Mouse (Mus musculus) gastrocnemius, postnatal 36 days (tissue): ENCODE results near the gene Tmed5. TPM values are rescaled to one million over a fixed set of nuclear protein-coding genes. Genes with fewer than 3 reads are reported as not detected.

ENCODE experiments used
- DNase-seq, 2 experiments: peaks; one replicate each; pipeline ENCODE4 v3.0.0; 2022
- intact Hi-C: fragments of 180-260 bp; cut with DNase I; formaldehyde crosslinking; loops from one replicate; pipeline ENCODE4 v1.15.1; 2025
- total RNA-seq, 2 experiments: library from RNA; stranded (reverse); gene quantifications; 2 replicates each; pipeline ENCODE4 v1.2.3; 2021

The Tmed5 gene
- total RNA-seq, 2 experiments from 2014 or later = 19.8 to 28.4 TPM

DNA sequence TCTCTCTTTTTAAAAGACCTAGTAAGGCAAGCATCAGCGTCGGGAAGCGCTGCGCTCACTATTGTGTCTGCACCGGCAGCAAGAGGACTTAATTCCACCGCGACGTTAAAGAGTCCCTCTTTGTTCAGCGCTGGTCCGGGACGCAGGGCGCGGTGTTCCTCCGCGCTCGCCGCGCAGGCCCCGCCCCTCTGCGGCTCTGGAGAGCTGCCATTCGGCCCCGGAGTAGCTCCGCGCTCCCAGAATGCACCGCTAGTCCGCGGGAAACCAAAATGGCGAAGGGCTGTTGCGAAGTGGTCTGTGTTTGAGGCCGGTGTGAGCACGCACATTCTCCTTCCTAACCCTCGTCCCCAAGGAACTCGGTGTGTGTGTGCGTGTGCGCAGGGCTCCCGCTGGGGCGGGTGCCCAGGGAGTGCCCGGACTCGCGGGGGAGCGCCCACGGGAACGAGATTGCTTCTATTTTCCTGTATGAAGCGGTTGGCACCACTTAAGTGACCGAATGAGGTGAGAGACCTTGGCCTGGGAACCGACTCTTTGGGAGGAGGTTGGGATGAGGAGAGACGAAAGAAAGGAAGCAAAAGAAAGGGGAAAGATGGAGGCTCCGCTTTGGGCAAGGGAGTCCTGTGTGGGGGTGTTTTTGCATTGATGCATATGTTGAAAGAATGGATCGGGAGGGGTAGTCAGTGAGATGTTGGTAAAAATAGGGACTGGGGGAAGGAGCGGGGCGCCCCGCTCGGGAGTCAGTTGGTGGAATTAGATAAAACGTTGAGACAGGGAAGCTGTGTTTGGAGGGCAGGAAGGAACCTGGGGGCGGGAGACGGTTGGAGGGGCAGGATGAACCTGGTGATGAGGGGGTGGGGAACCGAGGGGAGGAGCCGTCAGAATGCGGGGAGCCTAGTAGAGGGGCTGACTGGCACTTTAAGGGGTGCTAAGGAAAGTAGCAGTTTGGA lies 66.7 kb downstream of the Tmed5 start, which contains the start of gene Mtf2:
Gene Mtf2 (plus strand): TSS at position 210 of the 947 bp plus-strand sequence.
- intact Hi-C loops = no loop called here

DNA sequence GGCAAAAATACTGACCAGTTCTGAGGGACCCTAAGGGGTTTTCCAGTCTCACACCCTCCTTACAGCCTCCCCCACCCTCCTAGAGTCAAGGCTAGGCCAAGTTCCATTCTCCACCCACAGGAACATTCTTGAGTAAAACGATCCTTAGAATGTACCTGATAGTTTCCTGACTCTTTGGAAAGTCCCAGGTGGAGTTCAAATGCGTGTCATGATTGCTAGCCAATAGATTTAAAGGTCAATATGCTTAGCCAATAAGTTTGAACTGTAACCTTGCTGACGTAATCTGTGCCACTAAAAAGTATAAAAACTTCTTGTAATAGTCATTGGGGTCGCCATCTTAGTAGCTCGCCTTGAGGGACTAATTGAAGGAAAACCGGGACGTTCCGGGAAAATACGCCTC lies 72.0 kb downstream of the Tmed5 start:
- DNase-seq = no peak
- intact Hi-C loops = no loop called here

More for the DNA sequence above, 66.7 kb downstream of the Tmed5 start, which contains the start of gene Mtf2:
- peak; percentile 92 to 95 for DNase-seq

Other genes starting within 250 kb of the Tmed5 start
- gene Rpl5, start 232.1 kb downstream of the Tmed5 start, total RNA-seq = 10 to 100 TPM; 28.8 to 36.7 TPM
- 10 to 100 TPM; 21.8 to 23.6 TPM for gene Fam69a, start 145.5 kb downstream of the Tmed5 start, total RNA-seq
- 10 to 100 TPM in 1 of 2 experiments, 1 to 10 TPM in 1; 7.9 to 11.3 TPM for gene Mtf2, start 66.9 kb downstream of the Tmed5 start, total RNA-seq
- under 1 TPM; 0.07 to 0.36 TPM for gene Ccdc18, start 255 bp upstream of the Tmed5 start, total RNA-seq
- gene Dr1, start 136.3 kb upstream of the Tmed5 start, total RNA-seq = 10 to 100 TPM; 13.6 to 13.9 TPM
- gene Pigg, start 180.0 kb upstream of the Tmed5 start, total RNA-seq = 1 to 10 TPM; 3.1 to 3.6 TPM
- gene Gm42517, start 235.3 kb upstream of the Tmed5 start, total RNA-seq = under 1 TPM; 0.36 to 0.39 TPM